Mouse (Mus musculus): Measurements from ENCODE around the gene Wfdc21. TPM values are rescaled to one million over a fixed set of nuclear protein-coding genes. Genes with fewer than 3 reads are reported as not detected.

Gene Wfdc21
- 1 to 10 TPM in 1 of 2 experiments, not detected in 1; 3.4 TPM for total RNA-seq (2021)
- long read RNA-seq, experiment 1: 0 reads
- long read RNA-seq, experiment 2, partial matches to known transcripts: 0 of 4 reads
- long read RNA-seq, experiment 2, other reads (novel, unspliced or antisense): 0 of 4 reads

- no peak for DNase-seq
Measured at GRCm38 (mm10) chr11:83746681-83747080, at the start of gene Wfdc21. Gene Wfdc21, plus strand, starts transcription at chr11:83746940.

GRCm38 (mm10) chr11:83703705-83704104 lies 43.0 kb upstream of the Wfdc21 start, which contains the start of gene Wfdc17:
Gene Wfdc17, plus strand, starts transcription at chr11:83703991.
- DNase-seq: no peak

GRCm38 (mm10) chr11:83708715-83709114 lies 38.0 kb upstream of the Wfdc21 start, which contains the start of gene Wfdc18:
Gene Wfdc18, plus strand, starts transcription at chr11:83709015.
- no peak for DNase-seq

- DNase-seq: no peak
Measured at GRCm38 (mm10) chr11:83709683-83710082, 37.1 kb upstream of the Wfdc21 start.

GRCm38 (mm10) chr11:83712671-83713070 lies 34.1 kb upstream of the Wfdc21 start:
- no peak for DNase-seq

GRCm38 (mm10) chr11:83713925-83714324 lies 32.8 kb upstream of the Wfdc21 start:
- no peak for DNase-seq

- no peak for DNase-seq
Measured at GRCm38 (mm10) chr11:83717042-83717665, 29.6 kb upstream of the Wfdc21 start.

GRCm38 (mm10) chr11:83720766-83721165 lies 26.0 kb upstream of the Wfdc21 start:
- no peak for DNase-seq

GRCm38 (mm10) chr11:83728757-83729432 lies 17.8 kb upstream of the Wfdc21 start:
- no peak for DNase-seq

- no peak for DNase-seq
Measured at GRCm38 (mm10) chr11:83731116-83731515, 15.6 kb upstream of the Wfdc21 start.

GRCm38 (mm10) chr11:83733071-83733640 lies 13.6 kb upstream of the Wfdc21 start:
- no peak for DNase-seq

- DNase-seq: no peak
Measured at GRCm38 (mm10) chr11:83734215-83734614, 12.5 kb upstream of the Wfdc21 start.

GRCm38 (mm10) chr11:83735881-83736280 lies 10.9 kb upstream of the Wfdc21 start:
- DNase-seq: no peak

GRCm38 (mm10) chr11:83737109-83737558 lies 9.6 kb upstream of the Wfdc21 start:
- no peak for DNase-seq

- DNase-seq: peak; percentile 28
Measured at GRCm38 (mm10) chr11:83739241-83739640, 7.5 kb upstream of the Wfdc21 start.

- no peak for DNase-seq
Measured at GRCm38 (mm10) chr11:83740443-83740991, 6.2 kb upstream of the Wfdc21 start.

GRCm38 (mm10) chr11:83741841-83742240 lies 4.9 kb upstream of the Wfdc21 start:
- no peak for DNase-seq

GRCm38 (mm10) chr11:83742731-83743355 lies 3.9 kb upstream of the Wfdc21 start:
- DNase-seq: no peak

- no peak for DNase-seq
Measured at GRCm38 (mm10) chr11:83743525-83743924, 3.2 kb upstream of the Wfdc21 start.

GRCm38 (mm10) chr11:83746152-83746551 lies 588 bp upstream of the Wfdc21 start:
- DNase-seq: no peak

- no peak for DNase-seq
Measured at GRCm38 (mm10) chr11:83747376-83748265, 881 bp downstream of the Wfdc21 start.
